Mouse (Mus musculus): Measurements from ENCODE around the gene Eaf2.

DNA sequence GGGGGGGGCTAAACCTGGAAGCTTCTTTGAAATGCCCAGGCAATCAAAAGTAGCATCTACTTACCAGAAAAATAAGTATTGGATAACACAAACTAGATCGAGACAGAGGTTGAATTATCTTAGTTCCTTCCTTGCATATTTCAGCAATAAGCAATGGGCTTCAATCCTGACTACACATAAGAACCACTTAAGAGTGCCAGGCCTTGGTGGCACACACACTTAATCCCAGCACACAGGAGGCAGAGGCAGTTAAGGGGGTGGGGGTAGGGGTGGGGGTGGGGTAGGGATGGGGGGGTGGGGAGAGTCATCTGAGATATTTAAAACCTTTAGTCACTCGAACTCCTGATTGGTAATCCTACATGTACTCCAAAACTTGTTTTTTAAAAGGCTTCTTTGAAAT, 103.6 kb downstream of the Eaf2 start:
- TF ChIP-seq CTCF (conservative IDR thresholded peaks at IDR 0.05 in 1 of 2, IDR thresholded peaks at IDR 0.05 in 1 of 2; ENCODE audit: low read depth in 2 of 2, low read length in 2 of 2), result no peak
- TF ChIP-seq ZC3H11A (IDR thresholded peaks at IDR 0.05; ENCODE audit: low read depth, low read length), result no peak
